Mouse (Mus musculus) gastrocnemius, postnatal 10 days (tissue): ENCODE measurements around the gene Zfhx2. TPM values are rescaled to one million over a fixed set of nuclear protein-coding genes. Genes with fewer than 3 reads are reported as not detected.
A peak's percentile ranks its signal among the peaks of the same experiment; 100 is the strongest.

ENCODE experiments used
- DNase-seq: peaks from one replicate; pipeline ENCODE4 v3.0.0; 2021; ENCODE audit warnings: mixed read lengths
- total RNA-seq, 2 experiments: library from RNA; stranded (reverse); gene quantifications; 2 replicates each; pipeline ENCODE4 v1.2.3; 2021

The Zfhx2 gene
- total RNA-seq, 2 experiments from 2014 or later, result 1.8 to 3.0 TPM

DNA sequence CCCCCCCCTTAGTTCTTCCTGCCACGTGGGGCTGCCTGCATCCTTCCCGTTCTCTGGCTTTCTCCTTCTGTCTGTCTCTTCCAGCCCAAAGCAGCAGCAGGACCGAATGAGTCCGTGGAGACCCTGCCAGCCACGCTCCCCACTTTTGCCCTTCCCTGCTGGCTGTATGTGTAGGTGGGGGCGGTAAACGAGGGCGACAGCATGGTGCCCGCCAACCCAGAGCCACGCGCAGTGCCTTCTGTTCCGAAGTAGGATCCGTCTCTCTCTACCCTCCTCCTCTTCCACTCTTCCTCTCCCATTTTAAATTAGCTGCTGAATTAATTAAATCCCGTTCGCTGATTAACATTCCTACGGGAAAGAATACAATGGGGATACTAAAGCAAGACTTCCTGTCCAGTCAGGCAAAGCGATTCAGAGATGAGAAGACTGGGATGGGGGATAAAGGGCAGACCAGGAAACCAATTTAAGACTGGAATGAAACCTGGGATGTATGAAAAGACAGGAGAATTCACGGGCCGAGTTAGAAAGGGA is 59.4 kb downstream of the Zfhx2 start:
- DNase-seq, result no peak

- DNase-seq, result no peak
Measured at GRCm38 (mm10) chr14:55029034-55029698, 63.0 kb downstream of the Zfhx2 start.

- no peak for DNase-seq
Measured at GRCm38 (mm10) chr14:55028333-55028835, 63.7 kb downstream of the Zfhx2 start.

- DNase-seq, result no peak
Measured at GRCm38 (mm10) chr14:55027653-55028052, 64.5 kb downstream of the Zfhx2 start.

- no peak for DNase-seq
Measured at GRCm38 (mm10) chr14:55027251-55027650, 64.9 kb downstream of the Zfhx2 start.

- no peak for DNase-seq
Measured at GRCm38 (mm10) chr14:55025527-55025926, 66.6 kb downstream of the Zfhx2 start.

DNA sequence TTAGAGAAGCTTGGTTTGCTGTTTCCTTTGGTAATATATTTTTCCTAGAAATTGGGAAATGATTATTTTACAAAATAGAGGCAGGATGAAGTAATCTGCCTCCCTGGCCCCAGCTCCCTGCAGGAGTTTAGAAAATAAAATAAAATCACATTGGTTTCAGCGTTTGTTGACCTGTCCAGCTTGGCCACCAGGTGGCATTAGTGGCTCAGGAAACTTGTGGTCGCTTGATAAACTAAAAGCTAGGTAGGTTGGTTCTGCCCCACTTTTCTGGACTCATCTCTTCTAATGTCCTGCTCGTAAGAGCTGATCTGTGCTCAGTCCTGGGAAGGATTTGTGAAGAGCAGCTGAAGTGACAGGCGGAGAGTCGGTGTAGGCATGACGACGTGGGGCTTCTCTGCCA is 67.9 kb downstream of the Zfhx2 start:
- peak; percentile 54 for DNase-seq

DNA sequence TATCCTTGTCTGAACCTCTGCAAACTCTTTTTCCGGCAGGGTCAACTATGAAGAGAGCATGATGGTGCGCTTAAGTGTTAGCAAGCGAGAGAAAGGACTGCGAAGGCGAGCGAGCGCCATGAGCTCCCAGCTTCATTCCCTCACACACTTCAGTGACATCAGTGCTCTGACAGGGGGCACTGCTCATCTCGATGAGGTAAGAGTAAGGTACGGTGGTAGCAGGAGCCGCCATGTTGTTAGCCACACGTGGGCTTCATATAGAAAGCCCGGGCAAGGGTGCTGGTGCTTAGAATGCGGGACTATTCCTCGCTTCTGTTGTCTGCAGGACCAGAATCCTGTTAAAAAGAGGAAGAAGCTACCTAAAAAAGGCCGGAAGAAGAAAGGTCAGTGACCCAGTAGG is 69.1 kb downstream of the Zfhx2 start:
- DNase-seq, result no peak

GRCm38 (mm10) chr14:55020394-55020793 is 71.7 kb downstream of the Zfhx2 start:
- no peak for DNase-seq

GRCm38 (mm10) chr14:55016876-55017275 is 75.2 kb downstream of the Zfhx2 start:
- no peak for DNase-seq

DNA sequence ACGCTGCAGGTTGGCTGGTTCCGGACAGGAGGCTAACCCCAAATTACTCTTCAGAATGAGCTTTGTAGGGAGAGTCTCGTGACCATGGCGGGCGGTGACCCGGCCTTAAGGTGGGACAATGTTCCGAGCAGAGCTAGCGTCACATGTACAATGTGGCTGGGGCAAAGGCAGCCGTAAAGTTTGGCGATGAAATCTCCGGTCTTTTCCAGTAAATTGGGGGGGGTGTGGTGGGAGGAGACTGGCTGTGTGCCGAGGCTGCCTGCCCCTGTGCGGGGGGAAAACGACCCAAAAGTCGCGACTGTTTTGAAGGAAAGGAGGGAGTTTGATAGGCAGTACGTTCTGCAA is 76.4 kb downstream of the Zfhx2 start:
- DNase-seq, result no peak

DNA sequence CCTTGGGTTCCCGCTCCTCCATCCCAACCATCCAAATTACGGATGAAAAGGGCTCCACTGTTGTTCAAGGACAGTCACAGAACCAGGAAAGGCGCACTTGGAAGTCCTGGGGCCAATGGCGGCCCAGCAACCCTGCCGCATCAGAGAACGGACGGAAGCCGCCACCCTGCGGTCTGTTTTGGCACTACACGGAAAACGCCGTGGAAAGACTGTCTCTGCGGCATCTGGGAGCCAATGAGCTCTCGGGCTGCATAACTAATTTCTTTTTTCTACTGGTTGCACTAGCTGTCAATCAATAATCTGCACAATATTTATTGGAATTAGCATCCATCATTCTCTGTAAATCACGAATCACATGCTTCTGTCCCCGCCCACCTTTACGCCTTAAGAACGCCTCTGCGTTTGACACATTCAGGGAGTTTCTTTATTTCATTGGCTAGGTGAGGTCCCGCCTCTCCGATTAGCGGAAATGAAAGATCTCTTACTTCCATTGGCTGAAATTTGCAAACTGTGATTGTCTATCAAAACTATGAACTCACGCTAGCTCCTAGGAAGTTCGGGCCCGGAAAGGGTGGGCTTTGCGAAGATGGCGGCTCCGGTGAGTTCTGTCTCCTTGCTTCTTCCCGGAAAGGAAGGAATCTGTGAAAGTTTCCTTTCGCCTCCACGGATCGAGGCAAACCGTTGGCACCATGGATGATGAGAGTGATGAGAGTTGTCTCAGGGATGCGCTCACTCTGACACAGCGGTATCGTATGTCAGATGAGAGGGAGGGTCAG is 76.9 kb downstream of the Zfhx2 start, which contains the start of gene Ngdn:
Gene Ngdn (plus strand): TSS at position 464 of the 776 bp plus-strand sequence.
- peak; percentile 94 for DNase-seq

DNA sequence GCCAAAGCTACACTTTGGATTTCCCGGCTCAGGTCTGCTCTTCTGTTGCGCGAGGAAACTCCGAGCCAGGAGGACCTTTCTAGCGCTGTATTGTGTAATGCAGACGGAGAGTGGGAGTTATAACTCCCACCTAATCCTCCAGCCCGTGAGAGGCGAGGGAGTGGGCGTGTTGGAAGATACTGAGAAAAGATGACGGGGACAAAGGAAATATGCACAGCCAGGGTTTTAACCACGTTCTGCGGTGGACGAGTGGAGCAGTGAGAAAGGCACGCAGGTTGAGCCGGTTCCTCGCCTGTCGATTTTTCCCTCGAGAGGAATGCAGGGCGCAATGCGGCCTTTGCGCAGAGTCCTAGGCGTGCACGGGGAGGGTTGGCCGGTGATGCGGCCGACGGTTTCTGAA is 77.5 kb downstream of the Zfhx2 start:
- no peak for DNase-seq

- no peak for DNase-seq
Measured at GRCm38 (mm10) chr14:55011116-55011515, 81.0 kb downstream of the Zfhx2 start.

Other genes starting within 250 kb of the Zfhx2 start
- gene Homez, start 221.4 kb downstream of the Zfhx2 start, total RNA-seq, result 1 to 10 TPM; 6.8 to 8.4 TPM
- gene Ppp1r3e, start 214.8 kb downstream of the Zfhx2 start, total RNA-seq, result 1 to 10 TPM; 4.2 to 6.8 TPM
- gene Bcl2l2, start 208.9 kb downstream of the Zfhx2 start, total RNA-seq, result 10 to 100 TPM; 28.2 to 29.3 TPM
- gene Gm20521, start 208.9 kb downstream of the Zfhx2 start, total RNA-seq, result 1 to 10 TPM in 1 of 2 experiments, under 1 TPM in 1; 0.94 to 5.0 TPM
- gene Pabpn1, start 199.8 kb downstream of the Zfhx2 start, total RNA-seq, result 10 to 100 TPM; 80.2 to 99.9 TPM
- 10 to 100 TPM; 11.8 to 13.9 TPM for gene Slc22a17, start 179.2 kb downstream of the Zfhx2 start, total RNA-seq
- 10 to 100 TPM; 12.6 to 16.0 TPM for gene Efs, start 166.2 kb downstream of the Zfhx2 start, total RNA-seq
- not detected for gene Il25, start 159.6 kb downstream of the Zfhx2 start, total RNA-seq
- 1 to 10 TPM; 1.6 to 3.3 TPM for gene Cmtm5, start 156.1 kb downstream of the Zfhx2 start, total RNA-seq
- 100 to 1,000 TPM in 1 of 2 experiments, 10 to 100 TPM in 1; 90.4 to 107 TPM for gene Myh6, start 125.4 kb downstream of the Zfhx2 start, total RNA-seq
- gene Gm17428, start 115.4 kb downstream of the Zfhx2 start, total RNA-seq, result not detected
- gene Myh7, start 97.7 kb downstream of the Zfhx2 start, total RNA-seq, result 100 to 1,000 TPM; 393 to 495 TPM
- gene Ngdn, start 76.9 kb downstream of the Zfhx2 start, total RNA-seq, result 10 to 100 TPM; 22.4 to 24.1 TPM
- 10 to 100 TPM; 12.8 to 13.9 TPM for gene Thtpa, start 2.5 kb upstream of the Zfhx2 start, total RNA-seq
- gene Ap1g2, start 14.3 kb upstream of the Zfhx2 start, total RNA-seq, result 1 to 10 TPM; 4.6 to 5.0 TPM
- gene Jph4, start 24.6 kb upstream of the Zfhx2 start, total RNA-seq, result 1 to 10 TPM; 1.5 to 1.6 TPM
- not detected for gene Dhrs2, start 129.7 kb upstream of the Zfhx2 start, total RNA-seq